Mouse (Mus musculus) v-Abl transformed pro-B cells (cell line): Measurements from ENCODE around the gene Rars.
"Not testable (repeated sequence)": the region's sequence is repeated elsewhere in the genome, so short reads cannot be mapped to it uniquely, and the experiment has no call there.

Source experiments
- in situ Hi-C, 2 experiments: fragments of 400-800 bp; cut with MboI; formaldehyde crosslinking; loops; one replicate each; pipeline ENCODE4 v1.15.1; 2025; ENCODE audit not compliant: unreplicated experiment in 2 of 2

The Rars gene

DNA sequence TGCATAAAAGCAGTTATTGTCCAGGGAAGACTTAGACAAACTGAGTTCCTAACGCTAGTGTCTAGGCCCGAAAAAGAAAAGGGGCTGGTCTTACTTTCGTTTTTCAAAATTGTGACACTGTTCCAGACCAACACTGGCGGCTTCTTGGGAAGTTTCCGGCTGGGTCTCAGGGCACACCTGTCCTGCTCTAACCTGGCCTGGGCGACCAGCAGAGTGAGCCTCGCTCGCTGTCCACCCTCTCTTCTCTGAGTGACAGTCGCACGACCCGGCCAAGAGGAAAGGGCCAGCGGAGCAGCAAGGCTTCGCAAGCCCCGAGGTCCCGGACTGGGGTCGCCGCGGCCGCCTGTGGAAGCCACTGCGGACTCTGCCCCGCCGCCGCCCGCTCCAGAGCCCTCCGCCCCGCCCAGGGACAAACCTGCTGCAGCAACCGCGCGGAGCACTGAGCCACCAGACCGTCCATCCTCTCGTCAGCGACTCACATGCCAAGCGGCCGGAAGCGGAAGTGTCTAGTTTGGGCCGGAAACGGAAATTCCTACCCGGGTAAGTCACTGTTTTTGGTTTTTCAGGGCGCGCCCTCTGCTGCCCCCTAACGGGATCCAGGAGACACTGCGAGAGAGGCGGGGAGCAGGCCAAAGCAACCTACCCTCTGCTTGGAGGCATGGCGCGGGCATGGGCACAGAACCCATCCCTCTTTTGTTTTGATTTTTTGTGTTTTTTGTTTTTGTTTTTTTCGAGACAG is at the start of gene Rars:
Gene Rars (minus strand): TSS at position 485 of the 739 bp plus-strand sequence.
- in situ Hi-C loops: loop anchor here in 1 of 2 experiments (5.0 kb wide), 1 partner anchor 67 kb away; the partner anchor contains the start of gene Pank3

DNA sequence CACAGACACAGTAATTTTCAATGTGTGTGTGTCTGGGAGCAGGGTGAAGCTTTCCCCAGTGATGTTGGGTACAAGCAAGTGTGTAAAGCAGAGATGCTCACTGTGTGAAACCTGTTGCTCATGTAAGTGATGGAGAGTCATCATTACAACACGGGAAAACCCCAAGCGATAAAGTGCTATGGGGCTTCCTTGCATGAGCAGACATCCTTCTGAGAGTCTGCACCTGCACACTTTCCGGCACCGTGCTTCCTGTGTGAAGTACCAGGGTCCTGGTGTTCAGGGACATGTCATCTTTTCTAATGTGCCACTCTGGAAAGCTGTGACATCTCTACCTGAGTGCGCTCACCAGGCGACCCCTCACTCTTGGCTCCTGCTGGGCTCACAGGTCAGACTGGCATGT is 48.5 kb upstream of the Rars start:
- in situ Hi-C loops: no loop called here

DNA sequence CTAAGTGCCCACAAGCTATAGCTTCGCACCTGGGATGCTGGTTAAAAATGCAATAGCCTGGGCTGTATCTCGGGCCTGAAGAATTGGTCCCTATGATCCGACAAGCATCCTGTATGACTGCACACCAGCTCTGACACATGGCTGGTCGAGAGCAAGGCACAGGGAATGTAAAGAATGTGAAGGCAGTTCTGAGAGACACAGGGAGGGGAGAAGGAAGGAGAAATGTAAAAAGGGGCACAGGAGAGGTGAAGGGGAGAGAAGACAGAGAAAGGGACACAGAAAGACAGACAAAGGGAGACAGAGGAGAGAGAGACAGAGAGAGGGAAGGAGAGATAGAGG is 44.2 kb upstream of the Rars start:
- in situ Hi-C loops: no loop called here

DNA sequence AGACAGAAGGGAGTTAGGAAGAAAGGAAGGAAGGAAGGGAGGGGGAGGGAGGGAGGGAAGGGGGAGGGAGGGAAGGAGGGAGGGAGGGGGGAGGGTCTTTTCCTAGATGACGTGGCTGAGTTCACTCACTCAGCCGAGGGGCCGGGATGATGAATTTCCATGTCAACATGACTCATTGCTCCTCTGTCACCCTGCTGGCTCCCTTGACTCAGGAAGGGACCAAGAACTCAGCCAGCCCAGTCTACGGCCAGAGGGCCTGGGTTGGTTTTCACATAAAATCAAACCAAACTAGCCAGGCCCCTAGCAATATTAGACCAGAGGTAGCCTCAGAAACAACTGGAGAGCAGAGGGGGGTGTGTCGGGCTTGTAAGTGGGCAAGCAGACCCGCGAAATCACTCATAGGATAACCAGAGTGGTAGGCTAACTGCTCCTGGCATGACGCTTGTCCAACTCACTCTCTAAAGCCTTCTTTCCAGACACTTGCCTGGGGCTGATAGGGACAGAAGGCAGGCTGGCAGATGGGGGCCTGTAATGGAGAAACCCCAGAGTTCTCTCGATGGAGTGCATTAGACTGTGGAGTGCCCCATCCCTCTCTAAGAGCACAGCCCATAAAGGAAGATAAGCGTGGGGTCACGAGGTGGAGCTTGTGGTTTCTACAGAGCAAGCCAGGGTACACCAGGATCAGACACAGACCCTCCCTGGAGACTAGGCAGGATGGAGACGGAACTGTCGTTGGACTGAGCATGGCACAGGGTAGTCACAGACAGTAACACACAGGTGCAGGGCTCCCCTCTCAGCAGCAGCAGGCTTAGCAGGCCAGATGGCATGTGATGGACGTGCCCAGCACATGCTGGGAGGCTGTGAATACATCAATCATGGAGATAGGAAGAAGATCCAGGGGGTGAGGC is 43.6 kb upstream of the Rars start:
- in situ Hi-C loops: no loop called here

DNA sequence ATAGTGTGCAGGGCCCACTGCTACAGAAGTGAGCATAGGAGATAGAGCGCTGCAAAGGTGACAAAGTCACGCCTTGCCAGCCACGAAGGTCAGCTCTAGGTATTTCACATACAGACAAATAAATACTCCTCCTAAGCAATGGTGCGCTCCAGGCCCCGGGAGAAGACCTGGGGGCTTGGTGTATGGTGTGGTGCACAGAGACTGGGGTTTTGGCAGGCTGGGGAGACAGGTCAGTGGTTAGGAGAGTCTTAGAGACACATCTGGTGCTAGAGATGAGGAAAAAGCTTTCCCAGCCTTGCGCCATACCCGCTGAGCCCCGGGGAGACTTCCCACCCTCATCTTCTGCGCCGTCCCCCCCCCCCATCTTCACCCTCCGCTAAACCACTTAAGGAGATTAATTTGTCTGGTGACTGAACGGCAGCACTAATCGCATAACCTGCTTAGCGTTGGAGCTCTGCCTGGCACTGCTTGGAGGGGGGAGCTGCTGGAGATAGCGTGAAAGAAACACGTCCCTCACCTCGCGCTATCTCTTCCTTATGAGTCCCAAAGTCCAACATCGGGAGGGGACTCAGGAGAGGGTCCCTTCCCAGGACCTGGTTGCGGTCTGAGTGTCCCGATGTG is 39.4 kb upstream of the Rars start:
- in situ Hi-C loops: no loop called here

DNA sequence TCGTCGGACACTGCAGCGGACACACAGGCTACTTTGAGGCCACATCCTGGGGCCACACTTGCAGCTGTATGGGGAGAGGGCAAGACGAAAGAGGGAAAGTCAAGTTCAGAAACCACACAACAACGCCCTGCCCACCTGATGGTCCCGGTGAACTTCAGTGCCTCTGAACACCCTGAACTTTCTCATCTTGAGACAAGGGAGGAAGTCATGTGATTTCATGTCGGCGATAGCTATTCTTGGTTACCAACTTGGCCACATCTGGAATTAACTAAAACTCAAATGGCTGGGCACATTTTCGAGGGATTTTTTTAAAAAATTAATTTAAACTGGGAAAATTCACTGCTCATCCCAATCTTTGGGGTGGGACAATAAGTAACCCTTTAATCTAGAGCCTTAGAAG is 36.7 kb upstream of the Rars start:
- in situ Hi-C loops: no loop called here

DNA sequence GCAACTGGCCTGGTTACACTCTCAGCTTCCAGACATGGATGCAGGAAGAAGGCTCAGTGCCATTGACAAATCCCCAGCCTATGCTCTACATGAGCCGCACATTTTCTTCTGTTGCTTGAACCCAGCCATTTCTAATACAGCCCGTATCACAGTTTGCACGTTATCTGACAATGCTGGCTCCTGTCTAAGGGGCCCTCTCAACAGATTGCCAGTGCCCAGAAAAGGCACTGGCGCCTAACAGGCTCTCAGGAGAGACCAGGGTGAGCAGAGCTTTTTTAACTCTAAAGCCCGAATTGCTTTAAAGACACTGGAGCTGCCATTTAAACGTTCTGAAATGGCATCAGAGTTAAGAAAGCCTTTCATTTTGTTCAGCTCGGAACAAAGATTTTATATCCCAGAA is 31.8 kb upstream of the Rars start:
- in situ Hi-C loops: no loop called here

DNA sequence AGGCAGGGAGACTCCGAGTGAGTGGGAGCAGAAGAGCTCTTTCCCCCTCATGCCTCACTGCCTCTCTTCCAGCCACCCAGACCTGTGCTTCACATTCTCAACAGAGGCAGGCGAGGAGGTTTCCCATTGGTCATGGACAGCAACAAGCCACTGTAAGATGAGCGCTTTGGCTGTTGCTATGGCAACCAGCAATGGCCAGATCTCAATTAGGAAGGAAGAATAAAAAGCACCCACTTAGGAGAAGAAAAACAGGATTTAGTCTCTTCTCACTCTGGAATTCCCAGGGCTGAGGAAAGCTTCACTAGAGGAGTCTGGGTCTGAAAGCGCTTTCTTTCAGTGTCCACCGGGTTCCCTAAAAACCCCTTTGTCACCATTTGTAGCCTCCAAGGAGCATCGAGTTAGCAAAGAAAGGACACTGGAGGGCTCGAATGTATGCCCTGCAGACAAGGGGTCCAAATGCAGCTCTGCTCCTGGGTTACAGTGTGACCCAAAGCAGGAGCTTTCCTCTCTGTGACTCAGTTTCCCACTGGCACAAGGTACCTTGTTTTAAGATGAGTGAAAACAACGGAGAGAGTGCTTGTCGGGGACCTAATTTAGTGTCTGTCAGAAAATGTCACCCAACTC is 30.8 kb upstream of the Rars start:
- in situ Hi-C loops: no loop called here

DNA sequence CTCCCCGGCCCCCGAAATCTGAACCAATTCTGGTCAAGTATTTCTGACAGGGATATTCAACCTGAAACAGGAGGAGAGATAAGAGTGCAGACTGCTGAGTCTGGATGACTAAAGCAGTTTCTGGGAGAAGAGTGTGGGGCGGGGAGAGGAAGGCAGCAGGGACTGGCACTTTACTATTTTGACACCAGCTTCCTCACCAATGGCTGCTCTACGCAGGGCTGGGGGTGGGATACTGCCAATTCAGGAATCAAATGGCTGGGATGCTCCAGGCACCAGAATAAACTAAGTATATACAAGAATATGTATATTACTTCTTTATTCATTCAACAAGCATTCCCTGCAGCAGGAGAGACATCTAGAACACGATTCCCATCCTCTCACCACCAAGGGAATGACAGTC is 29.3 kb upstream of the Rars start:
- in situ Hi-C loops: no loop called here

DNA sequence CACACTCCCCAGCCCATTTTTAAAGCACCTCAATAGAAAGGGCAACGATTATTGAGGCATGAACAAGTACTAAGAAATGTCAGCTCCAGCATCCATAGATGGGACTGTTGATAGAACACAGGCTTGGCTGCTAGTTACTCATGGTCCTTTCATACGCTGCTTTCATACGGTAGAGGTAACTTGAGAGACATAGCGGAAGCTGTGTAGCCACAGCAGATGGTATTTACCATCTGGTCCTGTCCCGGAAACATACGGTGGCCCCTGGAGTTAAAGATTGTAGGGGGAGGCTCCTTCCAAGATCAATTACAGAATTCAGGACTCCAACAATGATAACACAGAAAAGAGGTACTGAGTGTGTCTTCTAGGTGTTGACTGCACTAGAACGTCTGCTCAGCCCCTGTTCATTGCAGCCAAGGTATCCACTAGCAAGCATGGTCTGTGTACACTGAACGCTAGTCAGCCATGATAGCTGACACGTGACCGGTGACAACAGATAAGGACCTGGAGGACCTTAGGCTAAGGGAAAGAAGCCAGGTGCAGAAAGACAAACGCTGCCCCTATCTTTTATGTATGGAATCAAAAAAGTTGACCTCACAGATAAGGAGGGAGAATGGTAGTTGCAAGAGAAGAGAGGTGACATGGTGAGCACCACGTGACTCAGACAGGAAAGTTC is 23.2 kb upstream of the Rars start:
- in situ Hi-C loops: loop anchor here in 1 of 2 experiments (10.0 kb wide), 1 partner anchor 1013 kb away; no protein-coding TSS in a partner anchor

DNA sequence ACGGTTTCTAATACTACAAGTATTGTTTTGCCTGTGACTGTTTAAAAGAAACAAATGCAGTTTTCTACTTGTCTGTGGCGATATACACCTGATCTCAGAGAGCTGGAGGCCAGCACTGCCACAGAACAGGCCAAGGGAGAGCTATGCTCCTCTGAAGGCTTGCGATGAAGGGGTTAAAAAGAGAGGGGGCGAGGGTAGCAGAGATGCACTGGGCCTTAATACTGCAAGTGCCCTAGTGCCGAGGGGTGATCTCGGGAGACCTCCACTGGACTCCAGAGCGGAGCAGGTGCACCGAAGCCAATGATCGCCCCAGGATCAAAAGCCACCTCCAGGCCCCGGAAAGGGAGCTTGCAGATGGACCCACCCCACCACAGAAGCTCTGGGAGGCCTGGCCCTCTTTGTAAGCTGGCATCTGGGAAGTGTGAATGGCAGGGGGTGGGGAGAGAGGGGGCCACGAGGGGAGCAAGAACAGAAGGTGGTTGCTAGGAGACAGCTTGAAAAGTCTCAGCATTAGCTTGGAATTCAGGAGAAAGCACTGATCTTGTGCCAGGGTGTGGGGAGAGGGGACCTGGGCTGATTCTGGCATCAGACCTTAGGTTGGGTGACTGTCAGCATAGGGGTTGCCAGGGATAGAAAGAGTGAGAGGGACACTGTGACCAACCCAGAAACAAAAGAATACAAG is 22.2 kb upstream of the Rars start:
- in situ Hi-C loops: loop anchor here in 1 of 2 experiments (10.0 kb wide), 1 partner anchor 1012 kb away; no protein-coding TSS in a partner anchor

DNA sequence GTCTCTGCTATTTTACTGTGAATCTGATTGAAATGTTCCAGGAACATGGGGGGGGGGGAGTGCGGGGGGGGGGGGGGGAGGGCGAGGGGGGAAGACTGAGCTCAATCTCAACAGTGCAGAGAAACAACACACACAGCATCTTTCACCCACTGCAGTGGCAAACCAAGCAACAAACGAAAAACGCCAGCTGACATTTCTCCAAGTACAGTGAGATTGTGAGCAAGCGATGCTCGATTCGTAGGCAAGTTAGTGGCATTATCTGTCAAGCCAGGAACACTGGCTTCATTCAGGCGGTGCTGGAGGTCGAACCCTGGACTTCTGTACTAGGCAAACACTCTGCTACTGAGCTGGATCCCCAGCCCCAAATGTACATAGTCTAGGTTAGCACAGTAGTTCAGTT is 21.3 kb upstream of the Rars start:
- in situ Hi-C loops: loop anchor here in 1 of 2 experiments (10.0 kb wide), 1 partner anchor 1011 kb away; no protein-coding TSS in a partner anchor

DNA sequence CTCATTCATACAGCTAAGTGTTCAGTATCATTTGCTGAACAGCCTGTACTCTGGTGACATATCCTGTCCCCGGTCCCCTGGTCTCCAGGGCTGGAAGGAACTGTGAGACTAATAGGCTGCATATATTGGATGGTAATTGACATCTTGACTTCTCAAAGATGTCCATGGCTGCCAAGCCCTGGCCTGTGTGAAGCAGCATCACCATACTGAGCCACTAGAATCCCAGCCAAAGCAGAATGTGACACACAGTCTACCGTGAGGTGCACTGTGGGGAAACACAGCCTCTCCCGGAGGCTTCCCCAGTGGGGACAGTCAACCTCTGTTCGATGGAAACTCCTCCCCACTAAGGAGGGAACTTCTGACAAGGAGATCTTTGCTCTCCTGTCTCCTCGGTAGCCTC is 20.6 kb upstream of the Rars start:
- in situ Hi-C loops: loop anchor here (5.0 to 10.0 kb wide), 2 partner anchors 147 to 1010 kb away; no protein-coding TSS in a partner anchor

DNA sequence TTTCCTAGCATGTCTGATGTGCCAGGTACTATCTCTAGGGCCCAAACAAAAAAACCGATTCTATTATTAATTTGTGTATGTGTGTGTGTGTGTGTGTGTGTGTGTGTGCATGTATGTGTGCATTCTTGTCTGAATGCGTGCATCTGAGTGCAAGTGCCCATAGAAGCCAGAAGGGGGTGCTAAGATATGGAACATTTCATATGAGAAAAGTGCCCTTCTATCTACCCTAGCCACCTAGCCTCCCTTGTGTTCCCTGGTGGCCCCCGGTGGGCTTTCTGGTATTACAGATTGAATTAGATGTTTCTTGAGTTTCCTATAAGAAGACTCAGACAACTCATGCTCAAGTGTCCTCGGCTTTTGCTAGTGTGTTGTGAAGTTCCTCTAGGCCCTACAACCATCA is 19.3 kb upstream of the Rars start:
- in situ Hi-C loops: loop anchor here (5.0 to 10.0 kb wide), 2 partner anchors 149 to 1009 kb away; no protein-coding TSS in a partner anchor

DNA sequence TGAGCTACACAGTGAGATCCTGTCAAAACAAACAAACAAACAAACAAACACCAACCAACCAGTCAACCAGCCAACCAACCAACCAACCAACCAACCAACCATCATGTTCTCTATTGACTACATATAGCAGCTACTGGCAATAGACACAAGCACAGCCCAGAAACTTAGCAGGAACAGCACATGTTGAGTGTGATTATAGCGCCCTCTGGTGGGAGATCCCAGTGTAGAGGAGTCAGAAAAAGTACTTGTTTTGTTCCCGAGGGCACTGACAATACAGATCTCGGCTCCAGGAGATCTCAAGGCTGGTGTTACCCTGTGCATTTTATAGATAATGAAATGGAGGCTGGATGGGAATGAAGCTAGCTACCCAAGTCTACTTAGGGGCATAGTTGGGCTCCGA is 18.4 kb upstream of the Rars start:
- in situ Hi-C loops: loop anchor here (5.0 to 10.0 kb wide), 2 partner anchors 150 to 1008 kb away; no protein-coding TSS in a partner anchor

DNA sequence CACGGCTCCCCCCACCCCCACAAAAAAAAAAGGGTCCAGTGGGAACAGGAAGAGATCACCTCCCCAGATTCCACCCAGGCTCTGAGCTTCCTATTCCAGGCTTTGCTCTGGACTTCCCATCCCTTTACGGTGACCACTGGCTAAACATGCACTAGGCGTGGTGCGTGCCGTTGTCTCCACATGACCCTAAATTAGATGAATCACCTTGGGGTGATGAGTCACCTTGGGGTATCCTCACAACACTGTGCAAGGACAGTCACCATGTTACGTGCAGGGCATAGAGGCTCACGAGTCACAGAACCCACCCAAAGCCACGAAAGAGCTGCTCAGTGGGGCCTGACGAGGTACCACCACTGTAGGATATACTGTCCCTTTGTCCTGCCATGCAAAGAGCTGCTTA is 10.0 kb upstream of the Rars start:
- in situ Hi-C loops: no loop called here

DNA sequence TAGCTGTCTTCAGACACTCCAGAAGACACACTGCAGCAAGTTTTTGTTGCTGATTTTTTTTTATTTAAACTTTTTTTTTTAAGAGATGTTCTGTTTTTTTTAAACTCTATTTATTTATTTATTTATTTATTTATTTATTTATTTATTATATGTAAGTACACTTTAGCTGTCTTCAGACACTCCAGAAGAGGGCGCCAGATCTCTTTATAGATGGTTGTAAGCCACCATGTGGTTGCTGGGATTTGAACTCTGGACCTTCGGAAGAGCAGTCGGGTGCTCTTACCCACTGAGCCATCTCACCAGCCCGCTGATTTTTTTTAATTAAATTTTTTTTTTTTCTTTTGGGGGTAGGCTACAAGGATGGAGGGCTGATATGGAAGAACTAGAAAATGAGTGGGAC is 8.3 kb upstream of the Rars start:
- in situ Hi-C loops: not testable (repeated sequence)

DNA sequence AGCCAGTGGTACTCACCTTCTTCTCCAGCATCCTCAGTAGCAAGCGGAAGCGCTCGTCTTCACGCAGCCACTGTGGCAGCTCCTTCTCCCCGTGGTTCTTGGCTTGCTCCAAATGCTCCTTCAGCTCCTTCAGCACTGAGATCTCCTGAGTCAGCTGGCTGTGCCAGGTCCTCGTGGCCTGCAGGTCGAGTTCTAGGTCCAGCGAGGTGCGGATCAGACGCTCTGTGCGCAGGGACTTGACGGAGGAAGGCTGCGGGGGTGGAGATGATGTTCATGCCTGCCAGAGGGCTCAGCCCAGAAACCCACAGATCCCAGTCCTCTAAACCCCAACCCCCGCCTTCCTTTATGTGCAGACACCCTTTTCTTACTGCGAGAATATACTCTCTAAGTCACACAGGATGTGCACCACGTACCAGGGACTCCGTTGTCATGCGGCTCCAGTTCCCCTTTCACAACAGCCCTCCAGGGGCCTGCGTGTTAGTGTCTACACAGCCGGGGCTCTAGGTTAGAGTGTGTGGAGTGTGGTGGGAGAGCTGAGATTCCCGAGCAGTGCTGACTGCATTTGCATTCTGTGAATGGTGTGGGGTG is 7.5 kb upstream of the Rars start:
- in situ Hi-C loops: no loop called here

DNA sequence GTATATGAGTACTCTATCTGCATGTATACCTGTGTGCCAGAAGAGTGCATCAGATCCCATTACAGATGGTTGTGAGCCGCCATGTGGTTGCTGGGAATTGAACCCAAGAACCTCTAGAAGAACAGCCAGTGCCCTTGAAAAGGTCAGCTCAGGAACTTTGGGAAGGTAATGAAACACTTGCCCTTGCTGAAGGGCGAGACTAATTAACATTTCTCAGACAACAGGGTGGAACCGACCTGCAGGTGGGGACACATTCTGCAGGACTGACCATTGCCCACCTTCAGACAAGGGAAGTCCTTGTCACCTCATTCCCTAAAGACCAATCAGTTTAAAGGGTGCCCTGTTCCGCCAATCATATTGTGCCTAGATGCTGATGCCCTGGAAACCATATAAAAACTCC is 6.5 kb upstream of the Rars start:
- in situ Hi-C loops: not testable (repeated sequence)
